In genomic region chr6:141015055-141015681, GRCm38 (mm10) we compare ENCODE assay signal across 29 mouse cellular contexts.
DNase-seq lines count a peak whose midpoint lies in the region; ATAC-seq and TF ChIP-seq lines count a peak whose summit lies in the region.
"Had no signal": no experiment of that assay in that cellular context is flagged by ENCODE, and none has a peak within 500 bp of the region (broad histone marks: within the 10 kb centered on the region; RNA-seq: fewer than 3 reads in every experiment).

No protein-coding gene starts in this region.

- no peaks in the 10 kb centered on the region for H3K4me1 ChIP-seq in kidney, postnatal 0 days (replicated peaks; ENCODE audit: insufficient read depth, low read length)
- no peaks in the 10 kb centered on the region for H3K4me1 ChIP-seq in kidney, embryonic 16.5 days (ENCODE audit: insufficient read depth, low read length)
- H3K4me1 ChIP-seq in intestine, embryonic 15.5 days (replicated peaks): 0 out of 2 replicates have a peak, but pooled peaks cover 2% of the 10 kb centered on the region
- H3K4me1 ChIP-seq: embryonic facial prominence, embryonic 10.5 days; embryonic facial prominence, embryonic 13.5 days; forebrain, embryonic 12.5 days; forebrain, embryonic 15.5 days; heart, embryonic 10.5 days had no signal

- H3K4me3 ChIP-seq in kidney, postnatal 0 days (replicated peaks; ENCODE audit: low read depth, low read length): no peak overlapping the region
- no peak overlapping the region for H3K4me3 ChIP-seq in kidney, embryonic 16.5 days (ENCODE audit: low read length)
- no peak overlapping the region for H3K4me3 ChIP-seq in intestine, embryonic 15.5 days (replicated peaks)
- H3K4me3 ChIP-seq: embryonic facial prominence, embryonic 10.5 days; embryonic facial prominence, embryonic 13.5 days; erythroblast, embryonic 14.5 days; forebrain, embryonic 12.5 days; forebrain, embryonic 15.5 days; heart, adult 2 months; heart, embryonic 10.5 days; heart, embryonic 13.5 days had no signal

- WGBS in kidney, postnatal 0 days: 50% methylated on average over 11 of the region's 11 CpGs
- 50% methylated on average over 11 of the region's 11 CpGs for WGBS in kidney, embryonic 16.5 days
- 52% methylated on average over 11 of the region's 11 CpGs for WGBS in intestine, embryonic 15.5 days
- WGBS in large intestine, adult 2 months: 29% methylated on average over 11 of the region's 11 CpGs

- H3K9me3 ChIP-seq in kidney, postnatal 0 days (replicated peaks; ENCODE audit: low read length): no peaks in the 10 kb centered on the region
- peaks cover 3% of the 10 kb centered on the region for H3K9me3 ChIP-seq in kidney, embryonic 16.5 days (ENCODE audit: low read length)
- H3K9me3 ChIP-seq in intestine, embryonic 15.5 days: no peaks in the 10 kb centered on the region
- H3K9me3 ChIP-seq: embryonic facial prominence, embryonic 10.5 days; embryonic facial prominence, embryonic 13.5 days; forebrain, embryonic 12.5 days; forebrain, embryonic 15.5 days; heart, embryonic 10.5 days; heart, embryonic 13.5 days had no signal

- no peaks in the 10 kb centered on the region for H3K27me3 ChIP-seq in kidney, postnatal 0 days (ENCODE audit: insufficient read depth, low read length)
- H3K27me3 ChIP-seq in kidney, embryonic 16.5 days (ENCODE audit: insufficient read depth, low read length): no peaks in the 10 kb centered on the region
- no peaks in the 10 kb centered on the region for H3K27me3 ChIP-seq in intestine, embryonic 15.5 days (replicated peaks)
- H3K27me3 ChIP-seq: CH12.LX; embryonic facial prominence, embryonic 13.5 days; forebrain, embryonic 12.5 days; forebrain, embryonic 15.5 days; heart, embryonic 13.5 days; Patski had no signal

- DNase-seq in kidney, postnatal 0 days (ENCODE audit: low spot score): peak; percentile 27
- peak; percentile 64 for DNase-seq in large intestine, adult 2 months (ENCODE audit: low read depth, low spot score)
- no peak for DNase-seq in left cerebral cortex, adult 8-10 months (ENCODE audit: low spot score in 2 of 2)
- DNase-seq in gastrocnemius, postnatal 10 days: no peak
- DNase-seq: adrenal gland, postnatal 10 days; adrenal gland, postnatal 36 days; B cell, adult 2 months; cerebellum, adult 18-20 months; cerebellum, adult 9-11 months; cerebellum, postnatal 25 days; embryo, embryonic 11 days; gastrocnemius, postnatal 36 days; heart, adult 2 months; heart, postnatal 14 days; heart, postnatal 4 days had no signal

- no peak overlapping the region for H3K27ac ChIP-seq in kidney, postnatal 0 days
- H3K27ac ChIP-seq in kidney, embryonic 16.5 days (ENCODE audit: low read length): no peak overlapping the region
- H3K27ac ChIP-seq in intestine, embryonic 15.5 days: peak overlapping the region; percentile 74
- H3K27ac ChIP-seq: embryonic facial prominence, embryonic 10.5 days; embryonic facial prominence, embryonic 13.5 days; forebrain, embryonic 12.5 days; forebrain, embryonic 15.5 days; heart, adult 2 months; heart, embryonic 10.5 days; heart, embryonic 13.5 days; hindbrain, embryonic 14.5 days; hindbrain, postnatal 0 days had no signal

- no peaks in the 10 kb centered on the region for H3K36me3 ChIP-seq in kidney, postnatal 0 days (ENCODE audit: insufficient read depth, low read length)
- no peaks in the 10 kb centered on the region for H3K36me3 ChIP-seq in kidney, embryonic 16.5 days (ENCODE audit: insufficient read depth, low read length)
- H3K36me3 ChIP-seq in intestine, embryonic 15.5 days: no peaks in the 10 kb centered on the region
- H3K36me3 ChIP-seq: embryonic facial prominence, embryonic 10.5 days; embryonic facial prominence, embryonic 13.5 days; forebrain, embryonic 12.5 days; forebrain, embryonic 15.5 days; G1E; heart, embryonic 10.5 days; heart, embryonic 13.5 days had no signal

- no peak overlapping the region for H3K4me2 ChIP-seq in kidney, postnatal 0 days (ENCODE audit: low read length)
- H3K4me2 ChIP-seq in kidney, embryonic 16.5 days (replicated peaks; ENCODE audit: low read depth, low read length): no peak overlapping the region
- no peak overlapping the region for H3K4me2 ChIP-seq in intestine, embryonic 15.5 days (replicated peaks)
- H3K4me2 ChIP-seq: embryonic facial prominence, embryonic 13.5 days; forebrain, embryonic 12.5 days; forebrain, embryonic 15.5 days; heart, embryonic 13.5 days; hindbrain, embryonic 14.5 days had no signal

- ATAC-seq in kidney, postnatal 0 days (replicated peaks; ENCODE audit: low FRiP score, low read depth): no peak
- no peak for ATAC-seq in kidney, embryonic 16.5 days (ENCODE audit: low FRiP score, low TSS enrichment)
- peak; percentile 93 for ATAC-seq in intestine, embryonic 15.5 days
- ATAC-seq: forebrain, embryonic 15.5 days; hindbrain, postnatal 0 days; Patski had no signal

- no peak overlapping the region for H3K9ac ChIP-seq in kidney, postnatal 0 days (ENCODE audit: low read depth, low read length)
- no peak overlapping the region for H3K9ac ChIP-seq in kidney, embryonic 16.5 days (replicated peaks; ENCODE audit: low read length)
- no peak overlapping the region for H3K9ac ChIP-seq in intestine, embryonic 15.5 days
- H3K9ac ChIP-seq: embryonic facial prominence, embryonic 13.5 days; forebrain, embryonic 12.5 days; forebrain, embryonic 15.5 days; heart, embryonic 13.5 days; hindbrain, embryonic 14.5 days had no signal

- no peak for TF ChIP-seq CTCF in kidney, postnatal 0 days (IDR thresholded peaks at IDR 0.05; ENCODE audit: low read depth)

Comparison
In these comparisons a context has a peak if more than half of its experiments do, and no peak if none do; other contexts are left out.
1. DNase-seq: peak in kidney, postnatal 0 days (single experiment) and large intestine, adult 2 months (single experiment); none in left cerebral cortex, adult 8-10 months (0 of 2) and gastrocnemius, postnatal 10 days (single experiment).